Mouse (Mus musculus) embryonic facial prominence, embryonic 14.5 days (tissue): Measurements from ENCODE around the gene Ttc7b. TPM values are rescaled to one million over a fixed set of nuclear protein-coding genes. Genes with fewer than 3 reads are reported as not detected.
A peak's percentile ranks its signal among the peaks of the same experiment; 100 is the strongest.

ENCODE experiments used
- ATAC-seq: fragments of 200-750 bp; cut with Nextera tagmentation; 2 replicates; pipeline ENCODE4 v1.8.0; 2017; ENCODE audit warnings: low read depth, moderate number of reproducible peaks, moderate TSS enrichment
- DNase-seq: peaks from one replicate; pipeline ENCODE4 v3.0.0-alpha.2; 2015; ENCODE audit warnings: low spot score
- H3K27ac ChIP-seq: fragments of 300-500 bp; sonication (generic); replicated peaks from 2 replicates; pipeline ENCODE4 v1.5.1; 2014; ENCODE audit warnings: low read depth, mild to moderate bottlenecking, low read length, moderate library complexity
- H3K27me3 ChIP-seq: fragments of 300-500 bp; sonication (generic); replicated peaks from 2 replicates; pipeline ENCODE4 v1.6.1; 2014; ENCODE audit warnings: low read length; ENCODE audit not compliant: control insufficient read depth, insufficient read depth
- H3K36me3 ChIP-seq: fragments of 300-500 bp; sonication (generic); 2 replicates; pipeline ENCODE4 v1.6.1; 2014; ENCODE audit warnings: low read length, mixed read lengths; ENCODE audit not compliant: control insufficient read depth, insufficient read depth
- H3K4me1 ChIP-seq: fragments of 300-500 bp; sonication (generic); 2 replicates; pipeline ENCODE4 v1.6.1; 2014; ENCODE audit warnings: antibody characterized with exemption, low read length; ENCODE audit not compliant: control insufficient read depth, insufficient read depth
- H3K4me2 ChIP-seq: fragments of 300-500 bp; sonication (generic); 2 replicates; pipeline ENCODE4 v1.6.1; 2014; ENCODE audit warnings: low read depth, mild to moderate bottlenecking, low read length, moderate library complexity, mixed read lengths
- H3K4me3 ChIP-seq: fragments of 300-500 bp; sonication (generic); 2 replicates; pipeline ENCODE4 v1.5.1; 2014; ENCODE audit warnings: low read depth, mild to moderate bottlenecking, low read length
- H3K9ac ChIP-seq: fragments of 300-500 bp; sonication (generic); 2 replicates; pipeline ENCODE4 v1.6.1; 2014; ENCODE audit warnings: low read depth, mild to moderate bottlenecking, low read length, moderate library complexity, mixed read lengths
- H3K9me3 ChIP-seq: fragments of 300-500 bp; sonication (generic); 2 replicates; pipeline ENCODE4 v1.6.1; 2016; ENCODE audit warnings: low read length; ENCODE audit not compliant: control insufficient read depth
- WGBS: fragments of 180-500 bp; shearing (Covaris S2); extraction: QIAGEN DNeasy Blood & Tissue Kit; methylation state at CpG from one replicate; pipeline ENCODE4 v1.1.7; 2014; 5-methylcytosine and 5-hydroxymethylcytosine counted together
- polyA plus RNA-seq: library from polyadenylated mRNA; unstranded; fragments of >200 nt; fragmentation: Nextera tagmentation; extraction: Ambion mirVana; gene quantifications from 2 replicates; pipeline ENCODE4 v1.2.1, GENCODE M21; 2014

Gene Ttc7b
- polyA plus RNA-seq, 1 experiment from 2014 or later = 6.6 TPM

GRCm38 (mm10) chr12:100340901-100341460, 179.6 kb downstream of the Ttc7b start:
- H3K4me2 ChIP-seq = no peak overlapping the region
- no peaks in the 10 kb centered on the region for H3K4me1 ChIP-seq
- no peak overlapping the region for H3K27ac ChIP-seq
- ATAC-seq = no peak
- DNase-seq = no peak
- H3K9me3 ChIP-seq = no peaks in the 10 kb centered on the region
- 85% methylated on average over 7 of the region's 7 CpGs for WGBS
- no peak overlapping the region for H3K4me3 ChIP-seq
- H3K9ac ChIP-seq = no peak overlapping the region
- peaks cover 13% of the 10 kb centered on the region; the same call in 1 of the 2 replicates for H3K36me3 ChIP-seq
- no peaks in the 10 kb centered on the region for H3K27me3 ChIP-seq

- peak; percentile 54; the same call in 1 of the 2 replicates for ATAC-seq
- H3K27me3 ChIP-seq = no peaks in the 10 kb centered on the region
Observed at GRCm38 (mm10) chr12:100338055-100338454, 182.6 kb downstream of the Ttc7b start.

GRCm38 (mm10) chr12:100337351-100338018, 183.1 kb downstream of the Ttc7b start:
- no peak overlapping the region for H3K9ac ChIP-seq
- 64% methylated on average over 5 of the region's 5 CpGs for WGBS
- H3K36me3 ChIP-seq = 0 out of 2 replicates have a peak, but pooled peaks cover 3% of the 10 kb centered on the region
- no peaks in the 10 kb centered on the region for H3K9me3 ChIP-seq
- no peak overlapping the region for H3K27ac ChIP-seq
- H3K4me3 ChIP-seq = no peak overlapping the region
- DNase-seq = peak; percentile 47
- no peaks in the 10 kb centered on the region for H3K4me1 ChIP-seq
- peak; percentile 62; the same call in 1 of the 2 replicates for ATAC-seq
- H3K4me2 ChIP-seq = no peak overlapping the region
- H3K27me3 ChIP-seq = no peaks in the 10 kb centered on the region

More at GRCm38 (mm10) chr12:100338055-100338454, 182.6 kb downstream of the Ttc7b start:
- Histone ChIP-seq H3K9ac (no peak overlapping the region), H3K4me2 (no peak overlapping the region), H3K27ac (no peak overlapping the region), H3K4me1 (no peaks in the 10 kb centered on the region), H3K36me3 (0 out of 2 replicates have a peak, but pooled peaks cover 3% of the 10 kb centered on the region), H3K9me3 (no peaks in the 10 kb centered on the region), H3K4me3 (no peak overlapping the region)
- DNase-seq = no peak
- 45% methylated on average over 3 of the region's 3 CpGs for WGBS

GRCm38 (mm10) chr12:100336241-100336640, 184.4 kb downstream of the Ttc7b start:
- H3K4me2 ChIP-seq = no peak overlapping the region
- H3K4me1 ChIP-seq = no peaks in the 10 kb centered on the region
- ATAC-seq (no peak), DNase-seq (no peak)
- H3K9ac ChIP-seq = no peak overlapping the region
- H3K36me3 ChIP-seq = 0 out of 2 replicates have a peak, but pooled peaks cover 3% of the 10 kb centered on the region
- no peaks in the 10 kb centered on the region for H3K27me3 ChIP-seq
- no peak overlapping the region for H3K4me3 ChIP-seq
- H3K9me3 ChIP-seq = no peaks in the 10 kb centered on the region
- H3K27ac ChIP-seq = no peak overlapping the region
- 52% methylated on average over 5 of the region's 5 CpGs for WGBS

- no peak overlapping the region for H3K27ac ChIP-seq
Observed at GRCm38 (mm10) chr12:100331806-100332205, 188.8 kb downstream of the Ttc7b start.

GRCm38 (mm10) chr12:100330234-100330633, 190.4 kb downstream of the Ttc7b start:
- DNase-seq (no peak), ATAC-seq (no peak)
- 89% methylated on average over 8 of the region's 8 CpGs for WGBS
- Histone ChIP-seq H3K27ac (no peak overlapping the region), H3K4me1 (no peaks in the 10 kb centered on the region), H3K9ac (no peak overlapping the region), H3K27me3 (no peaks in the 10 kb centered on the region), H3K4me3 (no peak overlapping the region), H3K9me3 (no peaks in the 10 kb centered on the region), H3K36me3 (peaks cover 18% of the 10 kb centered on the region), H3K4me2 (no peak overlapping the region)

More at GRCm38 (mm10) chr12:100331806-100332205, 188.8 kb downstream of the Ttc7b start:
- 98% methylated on average over 6 of the region's 6 CpGs for WGBS
- ATAC-seq (no peak), DNase-seq (no peak)
- 0 out of 2 replicates have a peak, but pooled peaks cover 16% of the 10 kb centered on the region for H3K36me3 ChIP-seq
- H3K27me3 ChIP-seq = no peaks in the 10 kb centered on the region
- H3K9me3 ChIP-seq = no peaks in the 10 kb centered on the region
- H3K4me3 ChIP-seq = no peak overlapping the region
- no peak overlapping the region for H3K9ac ChIP-seq
- no peak overlapping the region for H3K4me2 ChIP-seq
- no peaks in the 10 kb centered on the region for H3K4me1 ChIP-seq

- H3K27me3 ChIP-seq = no peaks in the 10 kb centered on the region
- peaks cover 23% of the 10 kb centered on the region for H3K36me3 ChIP-seq
- H3K9ac ChIP-seq = no peak overlapping the region
- 80% methylated on average over 4 of the region's 4 CpGs for WGBS
- no peak overlapping the region for H3K4me2 ChIP-seq
- H3K9me3 ChIP-seq = no peaks in the 10 kb centered on the region
- H3K4me1 ChIP-seq = no peaks in the 10 kb centered on the region
- H3K27ac ChIP-seq = no peak overlapping the region
- no peak for ATAC-seq
- no peak overlapping the region for H3K4me3 ChIP-seq
- no peak for DNase-seq
Observed at GRCm38 (mm10) chr12:100328998-100329397, 191.6 kb downstream of the Ttc7b start.

GRCm38 (mm10) chr12:100328557-100328956, 192.1 kb downstream of the Ttc7b start:
- Histone ChIP-seq H3K27ac (no peak overlapping the region), H3K4me3 (no peak overlapping the region), H3K4me2 (no peak overlapping the region), H3K9me3 (no peaks in the 10 kb centered on the region), H3K27me3 (no peaks in the 10 kb centered on the region), H3K4me1 (no peaks in the 10 kb centered on the region), H3K36me3 (peaks cover 23% of the 10 kb centered on the region), H3K9ac (no peak overlapping the region)
- no peak for ATAC-seq
- DNase-seq = no peak
- 77% methylated on average over 9 of the region's 9 CpGs for WGBS
